Mouse (Mus musculus) limb, embryonic 13.5 days (tissue): ENCODE data around the gene Uqcc3. TPM values are rescaled to one million over a fixed set of nuclear protein-coding genes. Genes with fewer than 3 reads are reported as not detected.
"Not testable (repeated sequence)": the region's sequence is repeated elsewhere in the genome, so short reads cannot be mapped to it uniquely, and the experiment has no call there.

Experiments
- ATAC-seq: fragments of 200-750 bp; cut with Nextera tagmentation; 2 replicates; pipeline ENCODE4 v1.8.0; 2017; ENCODE audit warnings: low read depth, moderate number of reproducible peaks, moderate TSS enrichment; ENCODE audit not compliant: low FRiP score
- H3K27ac ChIP-seq: fragments of 300-500 bp; sonication (generic); 2 replicates; pipeline ENCODE4 v1.5.1; 2015; ENCODE audit warnings: inconsistent platforms, mild to moderate bottlenecking, moderate library complexity
- H3K27me3 ChIP-seq: fragments of 300-500 bp; sonication (generic); 2 replicates; pipeline ENCODE4 v1.6.1; 2015; ENCODE audit warnings: mild to moderate bottlenecking, inconsistent platforms
- H3K36me3 ChIP-seq: fragments of 300-500 bp; sonication (generic); 2 replicates; pipeline ENCODE4 v1.6.1; 2015; ENCODE audit warnings: inconsistent platforms, mild to moderate bottlenecking, moderate library complexity
- H3K4me1 ChIP-seq: fragments of 300-500 bp; sonication (generic); 2 replicates; pipeline ENCODE4 v1.6.1; 2015; ENCODE audit warnings: inconsistent platforms
- H3K4me2 ChIP-seq: fragments of 300-500 bp; sonication (generic); replicated peaks from 2 replicates; pipeline ENCODE4 v1.6.1; 2015; ENCODE audit warnings: inconsistent platforms, mild to moderate bottlenecking, moderate library complexity
- H3K4me3 ChIP-seq: fragments of 300-500 bp; sonication (generic); 2 replicates; pipeline ENCODE4 v1.5.1; 2015; ENCODE audit warnings: moderate library complexity, mild to moderate bottlenecking, inconsistent platforms
- H3K9ac ChIP-seq: fragments of 300-500 bp; sonication (generic); 2 replicates; pipeline ENCODE4 v1.6.1; 2015; ENCODE audit warnings: mild to moderate bottlenecking, inconsistent platforms
- H3K9me3 ChIP-seq: fragments of 300-500 bp; sonication (generic); 2 replicates; pipeline ENCODE4 v1.6.1; 2016; ENCODE audit warnings: inconsistent platforms
- WGBS: fragments of 180-500 bp; shearing (Covaris S2); methylation state at CpG from one replicate; pipeline ENCODE4 v1.1.7; 2015; 5-methylcytosine and 5-hydroxymethylcytosine counted together
- polyA plus RNA-seq: library from polyadenylated mRNA; unstranded; fragments of >200 nt; fragmentation: Nextera tagmentation; extraction: Ambion mirVana; gene quantifications from 2 replicates; pipeline ENCODE4 v1.2.1, GENCODE M21; 2015

The Uqcc3 gene
- polyA plus RNA-seq, 1 experiment from 2014 or later = 66.7 TPM

GRCm38 (mm10) chr19:8888511-8889385 is 8.0 kb upstream of the Uqcc3 start, which contains the start of the genes 1810009A15Rik and Gm49416:
1810009A15Rik (plus strand) TSS chr19:8888853.
Gm49416 (plus strand) TSS chr19:8888926.
- no peaks in the 10 kb centered on the region for H3K9me3 ChIP-seq
- peaks cover 21% of the 10 kb centered on the region for H3K4me1 ChIP-seq
- no peaks in the 10 kb centered on the region for H3K27me3 ChIP-seq
- WGBS = under 1% methylated on average over 58 of the region's 58 CpGs
- H3K27ac ChIP-seq = peak within 1 kb of the TSS; percentile 88
- H3K36me3 ChIP-seq = peaks cover 14% of the 10 kb centered on the region
- peak within 1 kb of the TSS; percentile 66 for H3K4me2 ChIP-seq
- H3K9ac ChIP-seq = peak within 1 kb of the TSS; percentile 93
- peak; percentile 95 for ATAC-seq
- peak within 1 kb of the TSS; percentile 70 for H3K4me3 ChIP-seq

GRCm38 (mm10) chr19:8887585-8888463 is 7.1 kb upstream of the Uqcc3 start:
- no peak for ATAC-seq
- Histone ChIP-seq H3K4me2 (peak overlapping the region; percentile 66), H3K4me3 (peak overlapping the region; percentile 70), H3K4me1 (peaks cover 17% of the 10 kb centered on the region), H3K9ac (peak overlapping the region; percentile 93), H3K27me3 (no peaks in the 10 kb centered on the region), H3K27ac (peak overlapping the region; percentile 88), H3K9me3 (no peaks in the 10 kb centered on the region), H3K36me3 (peaks cover 14% of the 10 kb centered on the region)
- 11% methylated on average over 19 of the region's 19 CpGs for WGBS

- no peaks in the 10 kb centered on the region for H3K27me3 ChIP-seq
- H3K27ac ChIP-seq = peak overlapping the region; percentile 88; the same call in 1 of the 2 replicates
- H3K4me1 ChIP-seq = peaks cover 17% of the 10 kb centered on the region
- no peaks in the 10 kb centered on the region for H3K9me3 ChIP-seq
- peak overlapping the region; percentile 70 for H3K4me3 ChIP-seq
- peak overlapping the region; percentile 93 for H3K9ac ChIP-seq
- peak overlapping the region; percentile 66 for H3K4me2 ChIP-seq
- WGBS = 52% methylated on average over 1 of the region's 1 CpGs
- ATAC-seq = no peak
- H3K36me3 ChIP-seq = peaks cover 14% of the 10 kb centered on the region
Measured at GRCm38 (mm10) chr19:8886916-8887584, 6.3 kb upstream of the Uqcc3 start.

- H3K4me3 ChIP-seq = no peak within 1 kb of the TSS
- H3K27ac ChIP-seq = no peak within 1 kb of the TSS
- H3K4me2 ChIP-seq = no peak within 1 kb of the TSS
- no peaks in the 10 kb centered on the region for H3K9me3 ChIP-seq
- WGBS = 66% methylated on average over 3 of the region's 3 CpGs
- no peaks in the 10 kb centered on the region for H3K27me3 ChIP-seq
- H3K36me3 ChIP-seq = peaks cover 4% of the 10 kb centered on the region; the same call in 1 of the 2 replicates
- no peak for ATAC-seq
- H3K9ac ChIP-seq = no peak within 1 kb of the TSS
- H3K4me1 ChIP-seq = peaks cover 20% of the 10 kb centered on the region
Measured at GRCm38 (mm10) chr19:8883616-8884015, 2.9 kb upstream of the Uqcc3 start, which contains the start of the genes Lbhd1 and Gm49403. Lbhd1 (plus strand) TSS chr19:8883732. Gm49403 (plus strand) TSS chr19:8883930.

- Histone ChIP-seq H3K9me3 (no peaks in the 10 kb centered on the region), H3K4me2 (peak overlapping the region; percentile 86), H3K36me3 (peaks cover 25% of the 10 kb centered on the region), H3K27ac (no peak overlapping the region; the same call in 1 of the 2 replicates), H3K9ac (peak overlapping the region; percentile 92), H3K4me3 (peak overlapping the region; percentile 89), H3K4me1 (peaks cover 9% of the 10 kb centered on the region), H3K27me3 (no peaks in the 10 kb centered on the region)
- ATAC-seq = no peak
- WGBS = 19% methylated on average over 3 of the region's 3 CpGs
Measured at GRCm38 (mm10) chr19:8881034-8881392, 290 bp upstream of the Uqcc3 start.

GRCm38 (mm10) chr19:8875031-8875430 is 5.7 kb downstream of the Uqcc3 start:
- no peak overlapping the region for H3K27ac ChIP-seq
- H3K4me2 ChIP-seq = no peak overlapping the region
- WGBS = 91% methylated on average over 7 of the region's 7 CpGs
- no peaks in the 10 kb centered on the region for H3K9me3 ChIP-seq
- H3K9ac ChIP-seq = no peak overlapping the region
- H3K27me3 ChIP-seq = no peaks in the 10 kb centered on the region
- peaks cover 56% of the 10 kb centered on the region for H3K36me3 ChIP-seq
- no peak for ATAC-seq
- no peak overlapping the region for H3K4me3 ChIP-seq
- H3K4me1 ChIP-seq = peaks cover 17% of the 10 kb centered on the region

GRCm38 (mm10) chr19:8872266-8872840 is 8.4 kb downstream of the Uqcc3 start:
- Histone ChIP-seq H3K9me3 (no peaks in the 10 kb centered on the region), H3K27me3 (no peaks in the 10 kb centered on the region), H3K4me3 (peak overlapping the region; percentile 99), H3K4me1 (peaks cover 9% of the 10 kb centered on the region), H3K36me3 (peaks cover 43% of the 10 kb centered on the region), H3K4me2 (peak overlapping the region; percentile 92), H3K9ac (peak overlapping the region; percentile 98), H3K27ac (peak overlapping the region; percentile 69; the same call in 1 of the 2 replicates)
- 78% methylated on average over 10 of the region's 10 CpGs for WGBS
- no peak for ATAC-seq

GRCm38 (mm10) chr19:8871267-8872186 is 9.2 kb downstream of the Uqcc3 start, which contains the start of gene Ubxn1:
Ubxn1 (plus strand) TSS chr19:8871496.
- ATAC-seq = peak; percentile 98
- Histone ChIP-seq H3K4me3 (peak within 1 kb of the TSS; percentile 99), H3K36me3 (peaks cover 36% of the 10 kb centered on the region), H3K9ac (peak within 1 kb of the TSS; percentile 98), H3K4me1 (peaks cover 9% of the 10 kb centered on the region), H3K9me3 (no peaks in the 10 kb centered on the region), H3K27me3 (no peaks in the 10 kb centered on the region), H3K27ac (peak within 1 kb of the TSS; percentile 69), H3K4me2 (peak within 1 kb of the TSS; percentile 92)
- WGBS = 1% methylated on average over 59 of the region's 59 CpGs

GRCm38 (mm10) chr19:8870838-8871237 is 9.9 kb downstream of the Uqcc3 start:
- H3K4me2 ChIP-seq = peak overlapping the region; percentile 92
- no peak for ATAC-seq
- H3K4me3 ChIP-seq = peak overlapping the region; percentile 99
- no peaks in the 10 kb centered on the region for H3K27me3 ChIP-seq
- WGBS = 56% methylated on average over 9 of the region's 9 CpGs
- peaks cover 30% of the 10 kb centered on the region for H3K36me3 ChIP-seq
- peaks cover 9% of the 10 kb centered on the region for H3K4me1 ChIP-seq
- peak overlapping the region; percentile 98 for H3K9ac ChIP-seq
- no peak overlapping the region; the same call in 1 of the 2 replicates for H3K27ac ChIP-seq
- H3K9me3 ChIP-seq = no peaks in the 10 kb centered on the region

GRCm38 (mm10) chr19:8870381-8870780 is 10.3 kb downstream of the Uqcc3 start:
- Histone ChIP-seq H3K4me2 (peak overlapping the region; percentile 92), H3K36me3 (peaks cover 25% of the 10 kb centered on the region), H3K4me3 (peak overlapping the region; percentile 99; the same call in 1 of the 2 replicates)
- not testable (repeated sequence) for ATAC-seq, H3K9me3 ChIP-seq, H3K27ac ChIP-seq, H3K4me1 ChIP-seq, H3K9ac ChIP-seq, H3K27me3 ChIP-seq
- WGBS = 85% methylated on average over 3 of the region's 3 CpGs
